ENCODE assay signal across 9 mouse cellular contexts in the genomic region with DNA sequence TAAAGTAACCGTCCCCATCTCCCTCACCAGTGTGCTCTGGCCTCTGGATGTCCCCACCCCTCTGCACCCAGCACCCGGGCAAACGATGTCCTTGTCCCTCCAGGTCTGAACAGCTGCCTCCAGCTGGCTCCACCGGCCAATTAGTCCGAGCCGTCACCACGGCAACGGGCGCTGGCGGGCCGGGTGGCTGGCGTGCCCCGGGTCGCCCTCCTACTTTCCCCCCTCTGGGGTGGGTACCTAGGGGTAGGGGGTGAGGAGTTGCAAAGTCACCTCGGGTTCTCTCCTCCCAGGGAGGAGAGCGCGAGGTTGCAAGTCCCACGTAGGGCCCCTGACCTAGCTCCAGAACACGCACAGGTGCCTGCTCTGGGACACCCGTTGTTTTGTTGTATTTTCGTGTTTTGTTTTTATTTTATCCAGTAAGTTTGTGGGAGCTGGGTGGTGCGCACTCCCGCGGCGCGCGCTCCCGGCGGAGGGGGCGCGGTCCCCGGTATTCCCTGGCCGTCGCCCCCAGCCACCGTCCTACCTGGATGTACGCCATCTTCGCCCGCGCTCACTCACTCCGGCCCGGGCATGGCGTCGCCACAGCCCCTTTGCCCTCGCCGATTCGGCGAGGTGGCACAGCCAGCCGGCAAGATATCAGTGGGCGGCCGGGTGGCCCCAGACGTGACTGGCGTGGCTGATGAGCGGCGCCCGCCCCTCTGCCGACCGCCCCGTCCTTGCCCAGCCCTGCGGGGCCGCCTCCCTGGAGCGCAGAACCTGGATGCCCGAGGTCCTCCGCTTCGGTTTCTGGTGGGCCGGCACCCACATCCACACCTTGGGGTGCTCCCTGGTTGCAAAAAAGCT. TPM values are rescaled to one million over a fixed set of nuclear protein-coding genes. Genes with fewer than 3 reads are reported as not detected.
A peak's percentile ranks its signal among the peaks of the same experiment; 100 is the strongest.
DNase-seq lines count a peak whose midpoint lies in the region; ATAC-seq and TF ChIP-seq lines count a peak whose summit lies in the region.
"Had no signal": no experiment of that assay in that cellular context is flagged by ENCODE, and none has a peak within 500 bp of the region (broad histone marks: within the 10 kb centered on the region; RNA-seq: fewer than 3 reads in every experiment).

No protein-coding gene starts in this region.

- no peak overlapping the region for H3K27ac ChIP-seq in intestine, postnatal 0 days (ENCODE audit: low read depth, low read length)
- H3K27ac ChIP-seq in liver, postnatal 0 days (ENCODE audit: low read depth): no peak overlapping the region

- H3K9ac ChIP-seq in intestine, postnatal 0 days (ENCODE audit: low read depth, low read length): peak overlapping the region; percentile 48
- peak overlapping the region; percentile 21; the same call in 1 of the 2 replicates for H3K9ac ChIP-seq in liver, postnatal 0 days (replicated peaks)

- TF ChIP-seq EP300 in liver, postnatal 0 days (IDR thresholded peaks at IDR 0.05; ENCODE audit: low read depth): no peak

- peak; percentile 53 to 58 for DNase-seq in layer of hippocampus, postnatal 10 days (ENCODE audit: low spot score in 2 of 2)
- no peak for DNase-seq in layer of hippocampus, postnatal 25 days (ENCODE audit: extremely low spot score in 1 of 2, low spot score in 1 of 2)
- DNase-seq in cerebellum, adult 11-12 months: peak; percentile 10
- DNase-seq in gastrocnemius, postnatal 4 days (ENCODE audit: low spot score in 2 of 2): peak; percentile 46 to 69
- peak; percentile 29 for DNase-seq in liver, postnatal 0 days
- peak; percentile 15 for DNase-seq in ovary, postnatal 14 days (ENCODE audit: low spot score)
- no peak for DNase-seq in frontal cortex, postnatal 25 days (ENCODE audit: low spot score in 2 of 2)

- peak overlapping the region; percentile 98 for H3K4me2 ChIP-seq in intestine, postnatal 0 days (replicated peaks; ENCODE audit: low read depth)
- peak overlapping the region; percentile 87 for H3K4me2 ChIP-seq in liver, postnatal 0 days (ENCODE audit: low read depth, low read length)

- peak overlapping the region; percentile 62 for H3K4me3 ChIP-seq in intestine, postnatal 0 days (ENCODE audit: low read depth, low read length)
- peak overlapping the region; percentile 51 for H3K4me3 ChIP-seq in liver, postnatal 0 days (ENCODE audit: low read depth, low read length)

- H3K27me3 ChIP-seq in intestine, postnatal 0 days (replicated peaks; ENCODE audit: control insufficient read depth, insufficient read depth, low read length): peaks cover 15% of the 10 kb centered on the region; the same call in 1 of the 2 replicates
- H3K27me3 ChIP-seq in liver, postnatal 0 days (ENCODE audit: insufficient read depth, low read length): peaks cover 30% of the 10 kb centered on the region

- ATAC-seq in intestine, postnatal 0 days: 0 out of 2 replicates have a peak, but pooled peaks have one; percentile 11
- peak; percentile 28; the same call in 1 of the 2 replicates for ATAC-seq in liver, postnatal 0 days

- H3K36me3 ChIP-seq in intestine, postnatal 0 days (ENCODE audit: control insufficient read depth, insufficient read depth): no peaks in the 10 kb centered on the region
- no peaks in the 10 kb centered on the region for H3K36me3 ChIP-seq in liver, postnatal 0 days (replicated peaks; ENCODE audit: insufficient read depth, low read length)

- no peaks in the 10 kb centered on the region for H3K9me3 ChIP-seq in intestine, postnatal 0 days (ENCODE audit: control insufficient read depth)
- no peaks in the 10 kb centered on the region for H3K9me3 ChIP-seq in liver, postnatal 0 days (ENCODE audit: low read length)

- TF ChIP-seq CTCF in intestine, postnatal 0 days (IDR thresholded peaks at IDR 0.05; ENCODE audit: low read depth): no peak
- no peak for TF ChIP-seq CTCF in liver, postnatal 0 days (IDR thresholded peaks at IDR 0.05; ENCODE audit: low read depth)

- WGBS in intestine, postnatal 0 days: under 1% methylated on average over 63 of the region's 65 CpGs
- 1% methylated on average over 63 of the region's 65 CpGs for WGBS in liver, postnatal 0 days (ENCODE audit: insufficient replicate concordance)

- no peaks in the 10 kb centered on the region; the same call in 1 of the 2 replicates for H3K4me1 ChIP-seq in intestine, postnatal 0 days (replicated peaks; ENCODE audit: control insufficient read depth, insufficient read depth, low read length)
- peaks cover 14% of the 10 kb centered on the region; the same call in 1 of the 2 replicates for H3K4me1 ChIP-seq in liver, postnatal 0 days (ENCODE audit: insufficient read depth)

RNA-seq across cellular contexts. Expression of a gene that starts 0.5 kb away (rescaled TPM):
- 10 to 100 TPM; 45.9 to 49.3 TPM for total RNA-seq in layer of hippocampus, postnatal 10 days (2021)
- 10 to 100 TPM; 86.1 to 99.6 TPM for total RNA-seq in layer of hippocampus, postnatal 25 days (2021)
- 1 to 10 TPM; 3.7 to 3.9 TPM for total RNA-seq in gastrocnemius, postnatal 4 days (2021)
- 3.0 and 3.4 TPM in 2 replicates for polyA plus RNA-seq in intestine, postnatal 0 days (2015; fragmentation: Nextera tagmentation; extraction: Ambion mirVana)
- 0.06 and 0.08 TPM in 2 replicates for polyA plus RNA-seq in liver, postnatal 0 days (2015; fragmentation: Nextera tagmentation; extraction: Ambion mirVana)
- total RNA-seq: MEL had no signal

RNA-seq across cellular contexts. Expression of a gene that starts 44.3 kb away (rescaled TPM):
- 1 to 10 TPM; 4.0 TPM for total RNA-seq in layer of hippocampus, postnatal 10 days (2021)
- 1 to 10 TPM; 2.9 to 3.2 TPM for total RNA-seq in layer of hippocampus, postnatal 25 days (2021)
- 10 to 100 TPM; 37.3 to 40.9 TPM for total RNA-seq in gastrocnemius, postnatal 4 days (2021)
- polyA plus RNA-seq in intestine, postnatal 0 days (2015; fragmentation: Nextera tagmentation; extraction: Ambion mirVana): 4.6 and 5.6 TPM in 2 replicates
- 1.3 TPM in 2 replicates for polyA plus RNA-seq in liver, postnatal 0 days (2015; fragmentation: Nextera tagmentation; extraction: Ambion mirVana)

Comparison
In these comparisons a context has a peak if more than half of its experiments do, and no peak if none do; other contexts are left out.
1. DNase-seq: peak in layer of hippocampus, postnatal 10 days (2 of 2), cerebellum, adult 11-12 months (single experiment), gastrocnemius, postnatal 4 days (2 of 2), liver, postnatal 0 days (single experiment) and ovary, postnatal 14 days (single experiment); none in layer of hippocampus, postnatal 25 days (0 of 2) and frontal cortex, postnatal 25 days (0 of 2).
2. RNA of a gene that starts 0.5 kb away (total RNA-seq): 86.1 to 99.6 TPM in layer of hippocampus, postnatal 25 days and 45.9 to 49.3 TPM in layer of hippocampus, postnatal 10 days; 3.7 to 3.9 TPM in gastrocnemius, postnatal 4 days; every median in the first group is over 4 times any median in the second.
3. RNA of a gene that starts 44.3 kb away (total RNA-seq): 37.3 to 40.9 TPM in gastrocnemius, postnatal 4 days; 4.0 TPM in layer of hippocampus, postnatal 10 days and 2.9 to 3.2 TPM in layer of hippocampus, postnatal 25 days; every median in the first group is over 4 times any median in the second.